Mouse (Mus musculus) left cerebral cortex, postnatal 10 days (tissue): ENCODE results near the gene Pik3c2b. TPM values are rescaled to one million over a fixed set of nuclear protein-coding genes. Genes with fewer than 3 reads are reported as not detected.
"Not testable (repeated sequence)": the region's sequence is repeated elsewhere in the genome, so short reads cannot be mapped to it uniquely, and the experiment has no call there.

ENCODE experiments used
- DNase-seq, 2 experiments: peaks; one replicate each; pipeline ENCODE4 v3.0.0; 2021 to 2022; ENCODE audit warnings: low spot score in 2 of 2, mixed read lengths in 1 of 2; ENCODE audit errors: extremely low spot score in 1 of 2
- intact Hi-C: fragments of 180-260 bp; cut with DNase I; formaldehyde crosslinking; loops from one replicate; pipeline ENCODE4 v1.15.1; 2025
- total RNA-seq, 2 experiments: library from RNA; stranded (reverse); gene quantifications; 2 replicates each; pipeline ENCODE4 v1.2.3; 2021

Gene Pik3c2b
- total RNA-seq, 2 experiments from 2014 or later: 27.3 to 28.6 TPM

DNA sequence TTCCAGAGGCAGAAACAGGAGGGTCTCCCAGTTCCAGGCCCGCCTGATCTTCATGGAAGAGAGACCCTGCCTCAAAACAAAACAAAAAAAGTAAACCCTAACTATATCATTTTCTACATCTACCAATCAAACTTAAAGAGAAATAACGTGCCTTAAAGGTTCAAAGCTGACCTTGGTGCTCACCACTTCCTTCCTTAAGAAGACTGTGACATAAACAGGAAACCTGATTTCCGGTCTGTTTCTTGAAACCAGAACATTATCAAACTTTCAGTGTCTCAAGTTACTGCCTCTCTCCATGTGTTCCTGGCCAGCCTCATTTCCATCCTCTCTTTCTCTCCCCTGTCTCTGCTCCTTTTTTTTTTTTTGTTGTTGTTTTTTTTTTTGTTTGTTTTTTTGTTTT lies 15.7 kb upstream of the Pik3c2b start:
- intact Hi-C loops: loop anchor here (10.0 kb wide), 1 partner anchor 575 kb away; no protein-coding TSS in a partner anchor
- DNase-seq: no peak

- DNase-seq: no peak
- intact Hi-C loops: loop anchor here (10.0 kb wide), 1 partner anchor 574 kb away; no protein-coding TSS in a partner anchor
Measured at GRCm38 (mm10) chr1:133030461-133030860, 15.0 kb upstream of the Pik3c2b start, which contains the start of gene Mdm4. Gene Mdm4 (minus strand): TSS chr1:133030561.

GRCm38 (mm10) chr1:133032981-133033315 lies 12.5 kb upstream of the Pik3c2b start:
- intact Hi-C loops: loop anchor here (10.0 kb wide), 1 partner anchor 572 kb away; no protein-coding TSS in a partner anchor

DNA sequence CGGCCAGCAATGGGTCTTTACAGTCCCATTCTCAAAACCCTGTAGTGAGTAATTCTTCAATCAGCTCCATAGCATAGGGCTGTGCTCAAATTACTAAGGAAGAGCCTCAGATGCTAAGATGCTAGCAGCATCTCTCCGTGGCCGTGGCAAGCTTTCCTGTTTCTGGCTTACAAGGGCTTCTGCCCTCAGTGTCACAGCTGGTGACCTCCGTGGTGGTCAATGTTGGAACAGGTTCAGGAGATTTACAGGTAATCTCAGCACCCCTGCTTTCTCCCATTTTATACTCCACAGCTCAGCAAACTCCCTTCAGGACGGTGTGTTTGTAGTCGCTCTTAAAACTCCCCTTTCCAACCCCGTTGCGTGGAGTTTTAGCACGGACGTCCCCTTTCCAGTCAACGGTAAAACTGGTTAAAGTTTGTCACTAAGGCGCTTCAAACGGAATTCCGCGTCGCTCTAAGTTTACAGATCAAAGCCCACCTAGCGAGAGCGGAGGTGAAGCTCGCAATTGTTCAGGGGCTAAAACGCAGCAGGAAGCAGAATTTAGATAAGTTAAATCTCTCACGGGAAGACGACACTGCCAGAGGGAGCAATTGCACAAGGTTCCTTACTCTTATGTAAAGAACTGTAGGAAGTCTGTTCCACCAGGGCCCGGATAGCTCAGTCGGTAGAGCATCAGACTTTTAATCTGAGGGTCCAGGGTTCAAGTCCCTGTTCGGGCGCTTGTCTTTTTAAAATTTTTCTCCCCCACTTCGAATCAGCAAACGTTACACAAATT lies 12.0 kb upstream of the Pik3c2b start:
- peak; percentile 39 to 60 for DNase-seq
- intact Hi-C loops: loop anchor here (10.0 kb wide), 1 partner anchor 571 kb away; no protein-coding TSS in a partner anchor

More at GRCm38 (mm10) chr1:133032981-133033315, 12.5 kb upstream of the Pik3c2b start:
- no peak for DNase-seq

- DNase-seq: peak; percentile 45 to 53
- intact Hi-C loops: loop anchor here (10.0 kb wide), 1 partner anchor 571 kb away; no protein-coding TSS in a partner anchor
Measured at GRCm38 (mm10) chr1:133034091-133034460, 11.4 kb upstream of the Pik3c2b start.

DNA sequence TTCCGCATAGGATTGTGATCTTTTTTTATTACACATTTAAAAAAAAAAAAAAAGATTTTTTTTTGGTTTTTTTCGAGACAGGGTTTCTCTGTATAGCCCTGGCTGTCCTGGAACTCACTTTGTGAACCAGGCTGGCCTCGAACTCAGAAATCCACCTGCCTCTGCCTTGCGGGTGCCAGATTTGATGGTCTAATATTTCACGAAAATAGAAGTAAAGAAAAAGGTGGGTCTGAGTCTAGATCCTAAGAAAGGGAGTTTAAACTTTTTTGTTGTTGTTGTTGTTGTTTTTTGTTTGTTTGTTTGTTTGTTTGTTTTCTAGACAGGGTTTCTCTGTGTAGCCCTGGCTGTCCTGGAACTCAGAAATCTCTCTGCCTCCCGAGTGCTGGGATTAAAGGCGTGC lies 10.8 kb upstream of the Pik3c2b start:
- intact Hi-C loops: loop anchor here (10.0 kb wide), 1 partner anchor 570 kb away; no protein-coding TSS in a partner anchor

DNA sequence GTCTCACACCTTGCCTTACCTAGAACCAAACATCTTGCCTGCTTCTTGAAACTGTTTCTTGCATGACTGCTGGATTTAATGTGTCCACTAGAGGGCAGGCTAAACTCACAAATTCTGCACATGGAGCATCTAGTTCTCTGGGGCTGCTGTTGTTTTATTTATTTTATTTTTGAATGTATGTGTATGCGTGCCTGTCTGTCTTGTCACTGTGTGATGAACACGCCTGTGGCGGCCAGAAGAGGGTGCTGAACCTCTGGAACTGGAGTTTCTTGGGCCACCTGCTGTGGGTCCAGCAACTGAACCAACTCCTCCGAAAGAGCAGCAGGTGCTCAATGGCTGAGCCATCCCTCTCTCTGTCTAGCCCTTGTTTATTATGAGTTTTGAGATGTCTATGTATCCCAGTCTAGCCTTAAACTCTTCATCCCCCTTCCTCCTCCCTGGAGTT lies 5.9 kb upstream of the Pik3c2b start:
- peak; percentile 52 to 57 for DNase-seq
- intact Hi-C loops: loop anchor here (10.0 kb wide), 1 partner anchor 565 kb away; no protein-coding TSS in a partner anchor

More for the DNA sequence above, 10.8 kb upstream of the Pik3c2b start:
- DNase-seq: not testable (repeated sequence)

- peak; percentile 56 to 86 for DNase-seq
- intact Hi-C loops: loop anchor here (5.0 kb wide), 1 partner anchor 41 kb away; no protein-coding TSS in a partner anchor
Measured at GRCm38 (mm10) chr1:133045861-133046440, 484 bp downstream of the Pik3c2b start.

DNA sequence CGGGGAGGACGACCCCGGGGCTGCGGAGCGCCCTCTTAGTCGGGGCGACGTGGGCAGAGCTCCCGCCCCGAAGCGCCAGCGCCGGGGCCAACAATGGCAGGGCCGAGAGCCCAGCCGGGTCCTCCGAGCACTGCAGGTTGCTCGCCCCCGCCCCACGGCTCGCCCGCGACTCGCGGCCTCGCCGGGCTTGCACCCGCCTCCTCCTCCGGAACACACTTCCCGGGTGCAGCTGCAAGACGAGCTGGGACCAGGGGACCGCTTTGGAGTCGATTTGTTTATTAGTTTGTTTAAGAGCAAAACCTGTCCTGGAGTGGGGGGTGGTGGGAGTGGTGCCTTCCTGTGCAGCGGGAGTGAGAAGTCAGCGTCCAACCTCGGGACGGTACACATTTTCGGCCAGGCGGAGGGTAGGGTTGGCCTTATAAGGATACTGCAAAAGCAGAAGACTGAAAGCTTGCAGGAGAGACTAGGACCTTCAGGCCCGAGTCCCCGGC lies 1.0 kb downstream of the Pik3c2b start:
- intact Hi-C loops: loop anchor here (5.0 kb wide), 1 partner anchor 41 kb away; no protein-coding TSS in a partner anchor
- DNase-seq: peak in 1 of 2 experiments; percentile 61

DNA sequence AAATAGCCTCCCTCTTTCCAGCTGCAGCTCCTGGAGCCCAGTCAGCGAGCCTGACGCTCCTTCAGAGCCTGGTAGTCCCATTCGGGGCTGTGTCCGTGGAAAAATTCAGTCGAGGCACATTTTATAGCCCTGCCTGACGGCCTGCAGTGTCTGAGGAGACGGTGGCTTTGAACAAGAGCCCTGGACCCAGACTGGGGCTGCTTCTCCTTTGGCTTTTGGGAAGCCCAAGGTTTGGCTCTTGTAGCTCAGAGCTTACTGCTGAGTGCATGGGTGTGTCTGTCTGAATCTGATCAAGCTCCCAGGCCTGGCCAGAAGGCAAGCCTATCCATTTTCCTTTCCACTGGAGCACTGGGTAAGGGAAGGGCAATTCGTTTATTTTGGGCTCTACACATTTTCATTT lies 2.1 kb downstream of the Pik3c2b start:
- intact Hi-C loops: loop anchor here (5.0 kb wide), 1 partner anchor 40 kb away; no protein-coding TSS in a partner anchor
- DNase-seq: no peak

- intact Hi-C loops: loop anchor here (5.0 kb wide), 1 partner anchor 39 kb away; no protein-coding TSS in a partner anchor
- no peak for DNase-seq
Measured at GRCm38 (mm10) chr1:133048690-133049089, 3.2 kb downstream of the Pik3c2b start.

DNA sequence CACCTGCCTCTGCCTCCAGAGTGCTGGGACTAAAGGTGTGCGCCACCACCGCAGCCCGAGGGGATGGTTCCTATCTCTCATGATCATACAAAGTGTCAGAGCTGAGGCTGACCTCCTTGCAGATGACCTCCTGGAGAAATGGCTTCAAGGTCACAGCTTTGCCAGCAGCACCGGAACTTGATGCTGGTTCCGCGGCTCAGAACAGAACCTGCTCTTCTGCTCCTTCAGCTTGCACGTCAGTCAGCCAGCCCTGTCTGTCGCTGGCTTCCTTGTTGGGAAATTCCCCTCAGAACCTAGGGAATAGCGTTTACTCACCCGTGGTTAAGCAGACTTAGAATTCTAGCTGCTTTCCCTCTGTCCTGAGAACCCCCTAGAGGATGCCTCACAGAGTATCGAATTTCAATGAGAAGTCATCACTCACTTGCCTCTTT lies 4.5 kb downstream of the Pik3c2b start:
- DNase-seq: no peak
- intact Hi-C loops: no loop called here

DNA sequence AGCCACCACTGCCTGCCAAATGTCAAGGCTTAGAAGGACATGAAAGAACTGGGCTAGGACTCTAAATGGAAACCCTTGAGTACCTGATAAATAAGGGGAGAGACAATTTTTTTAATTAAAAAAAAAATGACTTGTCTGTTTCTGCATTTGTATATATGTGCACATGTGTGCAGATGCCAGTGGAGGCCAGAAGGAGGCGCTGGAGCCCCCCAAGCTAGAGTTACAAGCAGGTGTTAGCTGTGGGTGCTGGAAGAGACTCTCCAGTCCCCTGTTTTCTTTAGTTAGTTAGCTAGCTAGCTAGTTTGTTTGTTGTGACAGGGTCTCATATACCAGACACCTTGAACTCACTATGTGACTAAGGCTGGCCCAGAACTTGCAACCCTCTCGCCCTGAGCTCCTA lies 6.4 kb downstream of the Pik3c2b start:
- intact Hi-C loops: no loop called here
- no peak for DNase-seq

DNA sequence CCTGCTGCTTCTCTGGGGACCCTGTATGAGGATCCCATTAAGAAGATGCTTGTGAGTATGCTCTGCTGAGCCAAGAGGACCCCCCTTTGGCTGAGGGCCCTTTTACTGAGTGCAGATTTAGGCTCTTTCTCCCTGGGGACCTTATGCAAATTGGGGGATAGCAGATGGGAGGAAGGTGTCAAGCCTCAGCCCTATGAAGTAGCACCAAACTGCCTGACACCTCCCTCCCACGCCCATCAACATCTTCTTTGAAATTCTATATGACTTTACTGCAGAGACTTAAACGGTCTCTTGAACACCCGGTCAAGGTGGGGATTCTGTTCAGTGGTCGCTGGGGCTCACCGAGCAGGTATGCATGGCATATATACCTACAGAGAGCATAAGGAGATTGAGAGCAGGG lies 7.6 kb downstream of the Pik3c2b start:
- DNase-seq: no peak
- intact Hi-C loops: no loop called here

GRCm38 (mm10) chr1:133054326-133054725 lies 8.9 kb downstream of the Pik3c2b start:
- intact Hi-C loops: no loop called here
- DNase-seq: no peak

GRCm38 (mm10) chr1:133057345-133058034 lies 12.0 kb downstream of the Pik3c2b start:
- intact Hi-C loops: no loop called here
- no peak for DNase-seq

DNA sequence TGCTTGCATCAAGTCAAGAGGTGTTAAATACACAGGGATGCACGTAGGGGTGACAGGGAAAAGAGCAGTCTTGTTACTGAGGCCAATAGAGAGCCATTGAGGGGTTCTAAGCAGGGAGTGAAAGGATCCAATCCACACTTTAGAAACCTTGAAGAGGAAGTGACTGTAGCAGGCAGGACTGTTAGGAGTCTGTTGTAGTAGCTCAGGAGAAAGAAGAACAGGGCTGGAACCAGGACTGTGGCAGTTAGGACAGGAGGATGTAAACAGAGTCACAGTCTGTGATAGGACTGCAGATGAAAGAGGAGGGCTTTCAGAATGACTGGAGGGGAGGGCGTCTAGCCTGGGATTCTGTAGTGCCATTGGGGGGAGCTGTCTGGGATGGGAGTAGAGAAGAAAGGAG lies 14.1 kb downstream of the Pik3c2b start:
- DNase-seq: no peak
- intact Hi-C loops: no loop called here

GRCm38 (mm10) chr1:133060681-133061080 lies 15.2 kb downstream of the Pik3c2b start:
- intact Hi-C loops: no loop called here
- DNase-seq: no peak

DNA sequence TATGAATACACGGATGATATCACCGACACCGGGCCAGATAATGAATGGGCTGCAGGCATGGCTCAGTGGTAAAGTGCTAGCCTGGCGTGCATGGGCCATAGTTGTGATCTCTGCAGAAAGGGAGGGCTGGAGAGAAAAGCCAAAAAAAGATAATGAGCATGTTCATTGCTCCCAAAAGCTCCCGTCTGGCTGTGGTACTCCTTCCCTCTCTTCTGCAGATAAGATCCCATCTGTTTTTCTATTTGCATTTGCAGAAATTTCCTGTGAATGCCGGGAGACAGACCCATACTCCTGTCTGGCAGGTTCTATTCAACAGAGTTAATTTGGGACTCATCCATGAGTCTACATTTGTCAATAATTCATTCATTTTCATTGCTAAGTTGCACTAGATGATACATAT lies 17.7 kb downstream of the Pik3c2b start:
- DNase-seq: no peak
- intact Hi-C loops: no loop called here
